Mouse (Mus musculus) thymus, adult 2 months (tissue): ENCODE data around the gene Col8a2.

ENCODE experiments used
- CTCF ChIP-seq: fragments of 200-500 bp; IDR thresholded peaks from 2 replicates; pipeline ENCODE4 v1.5.1; 2012; ENCODE audit warnings: mild to moderate bottlenecking, control low read depth, low read length, moderate library complexity, borderline replicate concordance; ENCODE audit not compliant: control insufficient read depth, poor library complexity, insufficient read depth; ENCODE audit errors: extremely low read depth
- POLR2A ChIP-seq: fragments of 200-500 bp; IDR thresholded peaks from 2 replicates; pipeline ENCODE4 v1.6.1; 2012; ENCODE audit warnings: mild to moderate bottlenecking, low read length, control low read depth, moderate library complexity; ENCODE audit not compliant: control insufficient read depth, poor library complexity, insufficient read depth; ENCODE audit errors: extremely low read depth

GRCm38 (mm10) chr4:126251655-126252254 is 34.8 kb upstream of the Col8a2 start:
- TF ChIP-seq POLR2A, result no peak
- TF ChIP-seq CTCF, result no peak
